Mouse (Mus musculus): Measurements from ENCODE around the gene Grik4. TPM values are rescaled to one million over a fixed set of nuclear protein-coding genes. Genes with fewer than 3 reads are reported as not detected.
"Not testable (repeated sequence)": the region's sequence is repeated elsewhere in the genome, so short reads cannot be mapped to it uniquely, and the experiment has no call there.

The Grik4 gene
- 10 to 100 TPM; 13.4 to 16.8 TPM for total RNA-seq (2021)

GRCm38 (mm10) chr9:42943781-42944535, at the start of gene Grik4:
Gene Grik4 (minus strand): TSS chr9:42944493.
- intact Hi-C loops (cut with DNase I): loop anchor here (2.0 to 5.0 kb wide), 3 partner anchors 157 to 552 kb away; no protein-coding TSS in a partner anchor
- peak; percentile 79 for DNase-seq

- DNase-seq: no peak
- intact Hi-C loops (cut with DNase I): no loop called here
Measured at GRCm38 (mm10) chr9:42993659-42994058, 49.4 kb upstream of the Grik4 start.

- intact Hi-C loops (cut with DNase I): no loop called here
- no peak for DNase-seq
Measured at GRCm38 (mm10) chr9:42987988-42988387, 43.7 kb upstream of the Grik4 start.

GRCm38 (mm10) chr9:42968894-42969521, 24.7 kb upstream of the Grik4 start:
- intact Hi-C loops (cut with DNase I): loop anchor here (5.0 kb wide), 1 partner anchor 38 kb away; no protein-coding TSS in a partner anchor
- no peak for DNase-seq

GRCm38 (mm10) chr9:42967731-42968130, 23.4 kb upstream of the Grik4 start:
- intact Hi-C loops (cut with DNase I): loop anchor here (5.0 kb wide), 1 partner anchor 40 kb away; no protein-coding TSS in a partner anchor
- DNase-seq: peak; percentile 28

- not testable (repeated sequence) for DNase-seq
- intact Hi-C loops (cut with DNase I): loop anchor here (5.0 kb wide), 1 partner anchor 42 kb away; no protein-coding TSS in a partner anchor
Measured at GRCm38 (mm10) chr9:42964809-42965208, 20.5 kb upstream of the Grik4 start.

- intact Hi-C loops (cut with DNase I): no loop called here
- DNase-seq: peak; percentile 86
Measured at GRCm38 (mm10) chr9:42964366-42964765, 20.1 kb upstream of the Grik4 start.

GRCm38 (mm10) chr9:42962506-42962905, 18.2 kb upstream of the Grik4 start:
- intact Hi-C loops (cut with DNase I): no loop called here
- DNase-seq: no peak

- intact Hi-C loops (cut with DNase I): no loop called here
- DNase-seq: peak; percentile 27
Measured at GRCm38 (mm10) chr9:42958401-42958800, 14.1 kb upstream of the Grik4 start.

- intact Hi-C loops (cut with DNase I): loop anchor here (2.0 kb wide), 1 partner anchor 626 kb away; no protein-coding TSS in a partner anchor
- DNase-seq: no peak
Measured at GRCm38 (mm10) chr9:42948381-42948780, 4.1 kb upstream of the Grik4 start.

- DNase-seq: no peak
- intact Hi-C loops (cut with DNase I): loop anchor here (2.0 kb wide), 1 partner anchor 394 kb away; no protein-coding TSS in a partner anchor
Measured at GRCm38 (mm10) chr9:42945174-42945573, 881 bp upstream of the Grik4 start.

GRCm38 (mm10) chr9:42944536-42945006, 278 bp upstream of the Grik4 start:
- intact Hi-C loops (cut with DNase I): loop anchor here (2.0 to 5.0 kb wide), 3 partner anchors 157 to 552 kb away; no protein-coding TSS in a partner anchor

GRCm38 (mm10) chr9:42943057-42943529, 1.2 kb downstream of the Grik4 start:
- peak; percentile 71 for DNase-seq
- intact Hi-C loops (cut with DNase I): loop anchor here (5.0 kb wide), 2 partner anchors 156 to 551 kb away; no protein-coding TSS in a partner anchor

More at GRCm38 (mm10) chr9:42944536-42945006, 278 bp upstream of the Grik4 start:
- DNase-seq: peak; percentile 95

- intact Hi-C loops (cut with DNase I): loop anchor here (5.0 kb wide), 2 partner anchors 155 to 550 kb away; no protein-coding TSS in a partner anchor
- no peak for DNase-seq
Measured at GRCm38 (mm10) chr9:42942148-42942547, 2.1 kb downstream of the Grik4 start.

GRCm38 (mm10) chr9:42932146-42932545, 12.1 kb downstream of the Grik4 start:
- peak; percentile 44 for DNase-seq

GRCm38 (mm10) chr9:42927498-42927897, 16.8 kb downstream of the Grik4 start:
- no peak for DNase-seq
- intact Hi-C loops (cut with DNase I): no loop called here

More at GRCm38 (mm10) chr9:42932146-42932545, 12.1 kb downstream of the Grik4 start:
- intact Hi-C loops (cut with DNase I): no loop called here

- intact Hi-C loops (cut with DNase I): no loop called here
- no peak for DNase-seq
Measured at GRCm38 (mm10) chr9:42926564-42926963, 17.7 kb downstream of the Grik4 start.

- DNase-seq: no peak
- intact Hi-C loops (cut with DNase I): no loop called here
Measured at GRCm38 (mm10) chr9:42921830-42922229, 22.5 kb downstream of the Grik4 start.

- DNase-seq: peak; percentile 30
Measured at GRCm38 (mm10) chr9:42920190-42920589, 24.1 kb downstream of the Grik4 start.

GRCm38 (mm10) chr9:42917911-42918310, 26.4 kb downstream of the Grik4 start:
- intact Hi-C loops (cut with DNase I): no loop called here
- no peak for DNase-seq

More at GRCm38 (mm10) chr9:42920190-42920589, 24.1 kb downstream of the Grik4 start:
- intact Hi-C loops (cut with DNase I): no loop called here

GRCm38 (mm10) chr9:42913201-42913600, 31.1 kb downstream of the Grik4 start:
- DNase-seq: no peak
- intact Hi-C loops (cut with DNase I): no loop called here

All from left cerebral cortex, postnatal 4 days (tissue).